In the genomic region with DNA sequence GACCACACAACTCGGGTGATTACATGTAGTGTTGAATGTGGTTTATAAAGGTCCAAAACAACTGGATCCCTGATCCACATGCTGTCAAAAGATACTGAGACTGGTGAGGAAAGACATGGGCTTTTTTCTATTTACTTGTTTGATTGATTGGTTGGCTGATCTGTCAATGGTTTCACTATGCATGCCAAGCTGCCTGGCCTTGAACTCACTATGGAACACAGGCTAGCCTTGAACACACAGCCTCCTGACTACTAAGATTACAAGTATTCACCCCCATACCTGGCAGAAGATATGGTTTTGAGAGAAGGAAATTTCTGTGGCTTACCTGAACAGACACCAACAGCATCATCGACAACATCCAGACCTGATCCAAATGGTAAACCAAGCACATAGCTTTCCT, we compare ENCODE assay signal across 18 mouse cellular contexts. TPM values are rescaled to one million over a fixed set of nuclear protein-coding genes. Genes with fewer than 3 reads are reported as not detected.
"Had no signal": no experiment of that assay in that cellular context is flagged by ENCODE, and none has a peak within 500 bp of the region (broad histone marks: within the 10 kb centered on the region; RNA-seq: fewer than 3 reads in every experiment).

No protein-coding gene starts in this region.

- H3K27ac ChIP-seq: kidney, postnatal 0 days; left cerebral cortex, adult 2 months; macrophage; midbrain, embryonic 13.5 days had no signal

- H3K4me2 ChIP-seq: liver, embryonic 13.5 days; lung, embryonic 14.5 days; midbrain, embryonic 13.5 days had no signal

- H3K9me3 ChIP-seq: liver, embryonic 13.5 days; midbrain, embryonic 13.5 days had no signal

- H3K4me1 ChIP-seq: midbrain, embryonic 13.5 days had no signal

- H3K4me3 ChIP-seq: left cerebral cortex, adult 2 months; liver, embryonic 13.5 days; midbrain, embryonic 13.5 days had no signal

- DNase-seq: kidney, adult 2 months; kidney, postnatal 25 days; layer of hippocampus, postnatal 36 days; liver, embryonic 13.5 days; lung, embryonic 14.5 days; thymus, adult 18-20 months; thymus, postnatal 36 days had no signal

- ATAC-seq: lung, postnatal 0 days; midbrain, embryonic 13.5 days had no signal

- H3K9ac ChIP-seq: liver, embryonic 13.5 days; lung, embryonic 14.5 days; midbrain, embryonic 13.5 days had no signal

- H3K36me3 ChIP-seq: liver, embryonic 13.5 days; midbrain, embryonic 13.5 days had no signal

- H3K27me3 ChIP-seq: liver, embryonic 13.5 days; midbrain, embryonic 13.5 days had no signal

RNA-seq across cellular contexts. Expression of gene Nr1h4, which starts 15.0 kb away (rescaled TPM):
- total RNA-seq: left cerebral cortex, adult 2 months; left cerebral cortex, postnatal 36 days; megakaryocyte, adult 5-6 weeks; midbrain, postnatal 0 days had no signal
- polyA plus RNA-seq: limb, embryonic 11.5 days; macrophage; midbrain, embryonic 13.5 days; midbrain, postnatal 0 days; neural tube, embryonic 11.5 days; neural tube, embryonic 14.5 days had no signal
